11 mouse cellular contexts compared by ENCODE assay signal in genomic region chr4:110323912-110324311, GRCm38 (mm10). TPM values are rescaled to one million over a fixed set of nuclear protein-coding genes. Genes with fewer than 3 reads are reported as not detected.
DNase-seq lines count a peak whose midpoint lies in the region; ATAC-seq and TF ChIP-seq lines count a peak whose summit lies in the region.
"Had no signal": no experiment of that assay in that cellular context is flagged by ENCODE, and none has a peak within 500 bp of the region (broad histone marks: within the 10 kb centered on the region; RNA-seq: fewer than 3 reads in every experiment).

No protein-coding gene starts in this region.

- no peak for ATAC-seq in embryonic facial prominence, embryonic 14.5 days (ENCODE audit: low read depth)
- no peak for ATAC-seq in megakaryocyte-erythroid progenitor cell, adult 5-6 weeks (replicated peaks; ENCODE audit: low FRiP score, low TSS enrichment, poor library complexity, severe bottlenecking)

- H3K27ac ChIP-seq in cerebellum, adult 2 months (ENCODE audit: insufficient read depth, low read length), result no peak overlapping the region
- H3K27ac ChIP-seq in embryonic facial prominence, embryonic 14.5 days (replicated peaks; ENCODE audit: low read depth, low read length), result no peak overlapping the region
- H3K27ac ChIP-seq: lung, embryonic 15.5 days; midbrain, embryonic 12.5 days had no signal

- H3K4me2 ChIP-seq in embryonic facial prominence, embryonic 14.5 days (ENCODE audit: low read depth, low read length), result no peak overlapping the region
- H3K4me2 ChIP-seq: lung, embryonic 15.5 days; midbrain, embryonic 12.5 days had no signal

- 67% methylated on average over 3 of the region's 3 CpGs for WGBS in cerebellum, adult 2 months
- WGBS in embryonic facial prominence, embryonic 14.5 days, result 48% methylated on average over 3 of the region's 3 CpGs

- H3K9ac ChIP-seq in embryonic facial prominence, embryonic 14.5 days (ENCODE audit: low read depth, low read length), result no peak overlapping the region
- H3K9ac ChIP-seq: lung, embryonic 15.5 days; midbrain, embryonic 12.5 days had no signal

- no peaks in the 10 kb centered on the region for H3K9me3 ChIP-seq in embryonic facial prominence, embryonic 14.5 days (ENCODE audit: control insufficient read depth, low read length)
- H3K9me3 ChIP-seq: lung, embryonic 15.5 days; midbrain, embryonic 12.5 days had no signal

- H3K36me3 ChIP-seq in embryonic facial prominence, embryonic 14.5 days (ENCODE audit: control insufficient read depth, insufficient read depth, low read length), result no peaks in the 10 kb centered on the region
- H3K36me3 ChIP-seq: lung, embryonic 15.5 days; midbrain, embryonic 12.5 days had no signal

- no peak for TF ChIP-seq POLR2A in cerebellum, adult 2 months (IDR thresholded peaks at IDR 0.05; ENCODE audit: borderline replicate concordance, insufficient read depth, low read length)

- H3K27me3 ChIP-seq in cerebellum, adult 2 months (ENCODE audit: control insufficient read depth, insufficient read depth, low read length), result no peaks in the 10 kb centered on the region
- no peaks in the 10 kb centered on the region for H3K27me3 ChIP-seq in embryonic facial prominence, embryonic 14.5 days (replicated peaks; ENCODE audit: control insufficient read depth, insufficient read depth, low read length)
- H3K27me3 ChIP-seq: lung, embryonic 15.5 days; midbrain, embryonic 12.5 days had no signal

- TF ChIP-seq CTCF in cerebellum, adult 2 months (IDR thresholded peaks at IDR 0.05; ENCODE audit: borderline replicate concordance, insufficient read depth, low read depth, low read length), result no peak

- peak; percentile 10 for DNase-seq in cerebellum, postnatal 10 days
- DNase-seq in cerebellum, adult 2 months, result no peak
- peak; percentile 38 for DNase-seq in layer of hippocampus, adult 11-12 months (ENCODE audit: low spot score)
- DNase-seq in layer of hippocampus, postnatal 14 days (ENCODE audit: low spot score in 2 of 2), result no peak
- DNase-seq in 416B (ENCODE audit: low read depth), result peak; percentile 29
- DNase-seq in embryonic facial prominence, embryonic 14.5 days (ENCODE audit: low spot score), result peak; percentile 6
- no peak for DNase-seq in cerebellum, postnatal 4 days (ENCODE audit: low spot score in 2 of 2)
- DNase-seq: spleen, adult 18-20 months had no signal

- no peaks in the 10 kb centered on the region for H3K4me1 ChIP-seq in cerebellum, adult 2 months (ENCODE audit: control insufficient read depth, insufficient read depth, low read length)
- H3K4me1 ChIP-seq in embryonic facial prominence, embryonic 14.5 days (ENCODE audit: control insufficient read depth, insufficient read depth, low read length), result no peaks in the 10 kb centered on the region
- H3K4me1 ChIP-seq: lung, embryonic 15.5 days; midbrain, embryonic 12.5 days had no signal

- no peak overlapping the region for H3K4me3 ChIP-seq in cerebellum, adult 2 months (replicated peaks; ENCODE audit: insufficient read depth, low read depth, low read length)
- H3K4me3 ChIP-seq in embryonic facial prominence, embryonic 14.5 days (ENCODE audit: low read depth, low read length), result no peak overlapping the region
- H3K4me3 ChIP-seq: lung, embryonic 15.5 days; midbrain, embryonic 12.5 days had no signal

RNA-seq across cellular contexts. Expression of gene Elavl4, which starts 27.8 kb away (rescaled TPM):
- 69.5 and 72.4 TPM in 2 replicates for polyA plus RNA-seq in cerebellum, adult 2 months (2012; rRNA removed)
- total RNA-seq in layer of hippocampus, postnatal 14 days (2021), result 10 to 100 TPM; 62.8 to 70.7 TPM
- 34.2 and 41.4 TPM in 2 replicates for polyA plus RNA-seq in embryonic facial prominence, embryonic 14.5 days (2014; fragmentation: Nextera tagmentation; extraction: Ambion mirVana)
- not detected in 2 replicates for total RNA-seq in megakaryocyte-erythroid progenitor cell, adult 5-6 weeks (2014; fragmentation: Nextera tagmentation)
- not detected in 2 replicates for total RNA-seq in megakaryocyte-erythroid progenitor cell, adult 5-6 weeks (2017)

Comparison
In these comparisons a context has a peak if more than half of its experiments do, and no peak if none do; other contexts are left out.
1. DNase-seq: peak in cerebellum, postnatal 10 days (2 of 2), layer of hippocampus, adult 11-12 months (single experiment), 416B (single experiment) and embryonic facial prominence, embryonic 14.5 days (single experiment); none in cerebellum, adult 2 months (0 of 2), layer of hippocampus, postnatal 14 days (0 of 2) and cerebellum, postnatal 4 days (0 of 2).
2. RNA of gene Elavl4, which starts 27.8 kb away (total RNA-seq): 62.8 to 70.7 TPM in layer of hippocampus, postnatal 14 days; not detected in megakaryocyte-erythroid progenitor cell, adult 5-6 weeks; every median in the first group is over 10 times any median in the second.